Mouse (Mus musculus) ES-Bruce4 (cell line): ENCODE data around the gene Rab40c. TPM values are rescaled to one million over a fixed set of nuclear protein-coding genes. Genes with fewer than 3 reads are reported as not detected.
A peak's percentile ranks its signal among the peaks of the same experiment; 100 is the strongest.

Source experiments
- H3K27ac ChIP-seq: 2 replicates; pipeline ENCODE4 v1.5.1; 2012; ENCODE audit warnings: low read length, inconsistent platforms; ENCODE audit not compliant: insufficient read depth
- H3K27me3 ChIP-seq: 2 replicates; pipeline ENCODE4 v1.6.1; 2012; ENCODE audit warnings: mild to moderate bottlenecking, low read length, inconsistent platforms; ENCODE audit not compliant: control insufficient read depth, poor library complexity, insufficient read depth, severe bottlenecking
- H3K36me3 ChIP-seq: 2 replicates; pipeline ENCODE4 v1.6.1; 2012; ENCODE audit warnings: inconsistent platforms, mild to moderate bottlenecking, low read length, moderate library complexity; ENCODE audit not compliant: control insufficient read depth, poor library complexity, insufficient read depth, severe bottlenecking
- H3K4me1 ChIP-seq: one replicate; pipeline ENCODE4 v1.8.1; 2011; ENCODE audit warnings: low read length; ENCODE audit not compliant: control insufficient read depth, insufficient read depth
- H3K4me3 ChIP-seq: 2 replicates; pipeline ENCODE4 v1.5.1; 2011; ENCODE audit warnings: low read depth, mild to moderate bottlenecking, low read length
- H3K9ac ChIP-seq: 2 replicates; pipeline ENCODE4 v1.6.1; 2012; ENCODE audit warnings: low read depth, mild to moderate bottlenecking, inconsistent platforms; ENCODE audit not compliant: poor library complexity, severe bottlenecking
- H3K9me3 ChIP-seq: replicated peaks from 2 replicates; pipeline ENCODE4 v1.6.1; 2012; ENCODE audit warnings: mild to moderate bottlenecking, low read length, inconsistent platforms; ENCODE audit not compliant: control insufficient read depth, poor library complexity, insufficient read depth, severe bottlenecking
- CTCF ChIP-seq: IDR thresholded peaks from one replicate; pipeline ENCODE4 v1.8.1; 2011; ENCODE audit warnings: low read depth, low read length
- EP300 ChIP-seq: IDR thresholded peaks from 2 replicates; pipeline ENCODE4 v1.6.1; 2011; ENCODE audit warnings: low read depth, low read length; ENCODE audit not compliant: insufficient read depth
- POLR2A ChIP-seq: IDR thresholded peaks from one replicate; pipeline ENCODE4 v1.8.1; 2011; ENCODE audit warnings: low read length; ENCODE audit not compliant: insufficient read depth
- polyA plus RNA-seq: library from polyadenylated mRNA; stranded (reverse); fragments of >200 nt; gene quantifications from 2 replicates; pipeline ENCODE4 v1.2.4, GENCODE M21; 2011; ENCODE audit warnings: low read depth; ENCODE audit not compliant: missing spikeins, insufficient read depth, insufficient read length

The Rab40c gene
- polyA plus RNA-seq, 1 experiment: 22.7 TPM

DNA sequence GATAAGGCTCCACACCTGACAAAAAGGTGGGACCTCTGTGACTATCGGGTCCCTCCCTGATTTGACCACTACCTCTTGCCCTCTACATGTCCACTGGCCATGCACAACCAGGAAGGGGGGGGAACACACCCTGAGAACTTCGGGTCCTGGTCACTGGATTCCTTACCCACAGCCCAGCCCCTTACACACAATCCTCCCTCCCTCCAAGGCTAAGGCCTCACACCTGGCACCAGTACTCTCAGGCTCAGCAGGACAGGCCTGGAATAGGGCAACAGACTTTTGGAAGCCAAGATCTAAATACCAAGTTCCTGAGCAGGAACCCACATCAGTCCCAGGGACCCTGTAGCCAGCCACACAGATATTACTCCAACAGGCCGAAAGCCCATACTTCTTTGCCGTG is 80.6 kb downstream of the Rab40c start:
- Histone ChIP-seq H3K9ac (no peak overlapping the region), H3K27me3 (no peaks in the 10 kb centered on the region), H3K36me3 (peaks cover 20% of the 10 kb centered on the region), H3K4me3 (no peak overlapping the region), H3K9me3 (no peaks in the 10 kb centered on the region), H3K27ac (no peak overlapping the region), H3K4me1 (peaks cover 4% of the 10 kb centered on the region)
- no peak for TF ChIP-seq EP300
- no peak for TF ChIP-seq CTCF
- no peak for TF ChIP-seq POLR2A

DNA sequence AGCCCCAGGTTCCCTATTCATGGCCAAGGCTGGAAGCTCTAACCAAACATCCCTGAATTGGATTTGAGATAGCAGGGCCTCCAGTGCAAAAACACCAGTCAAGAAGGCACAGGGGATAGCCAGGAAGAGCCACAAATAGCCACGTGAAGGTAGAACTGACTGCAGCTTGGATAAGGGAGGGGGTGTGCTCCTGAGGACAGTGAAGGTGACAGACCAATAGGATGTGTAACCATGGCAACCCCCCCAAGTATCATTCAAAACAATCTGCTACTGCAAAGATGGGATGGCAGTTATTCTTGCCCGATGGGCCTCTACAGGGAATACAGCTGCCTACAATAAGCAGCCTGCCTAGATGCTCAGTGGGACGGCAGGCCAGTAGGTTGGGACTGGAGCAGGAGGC is 82.0 kb downstream of the Rab40c start:
- no peak overlapping the region for H3K4me3 ChIP-seq
- H3K36me3 ChIP-seq: peaks cover 20% of the 10 kb centered on the region
- no peak overlapping the region for H3K9ac ChIP-seq
- TF ChIP-seq POLR2A: no peak
- no peak for TF ChIP-seq EP300
- TF ChIP-seq CTCF: no peak
- no peaks in the 10 kb centered on the region for H3K27me3 ChIP-seq
- peaks cover 4% of the 10 kb centered on the region for H3K4me1 ChIP-seq
- H3K9me3 ChIP-seq: no peaks in the 10 kb centered on the region
- H3K27ac ChIP-seq: no peak overlapping the region

DNA sequence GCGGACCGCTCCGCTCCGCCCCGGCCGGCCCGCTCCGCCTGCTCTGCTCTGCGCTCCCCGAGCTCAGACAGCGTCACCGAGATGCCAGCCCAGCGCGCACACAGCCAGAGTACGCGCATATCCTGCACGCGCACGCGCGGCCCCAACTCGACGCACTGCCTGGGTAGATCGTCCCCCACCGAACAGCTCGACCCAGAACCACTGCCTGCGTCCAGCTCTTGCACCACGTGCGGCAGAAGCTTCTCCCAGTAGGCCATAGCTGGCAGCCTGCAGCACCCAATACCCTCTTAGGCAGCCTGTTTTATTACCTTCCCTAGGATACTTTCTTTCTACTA is 82.5 kb downstream of the Rab40c start, which contains the start of gene Rhbdl1:
Gene Rhbdl1, minus strand, starts transcription at position 220 of the 335 bp plus-strand sequence.
- TF ChIP-seq POLR2A (no peak), CTCF (no peak), EP300 (no peak)
- no peaks in the 10 kb centered on the region for H3K9me3 ChIP-seq
- no peaks in the 10 kb centered on the region for H3K27me3 ChIP-seq
- H3K9ac ChIP-seq: peak within 1 kb of the TSS; percentile 23; the same call in 1 of the 2 replicates
- peaks cover 4% of the 10 kb centered on the region for H3K4me1 ChIP-seq
- peaks cover 20% of the 10 kb centered on the region for H3K36me3 ChIP-seq
- no peak within 1 kb of the TSS for H3K27ac ChIP-seq
- H3K4me3 ChIP-seq: peak within 1 kb of the TSS; percentile 21

DNA sequence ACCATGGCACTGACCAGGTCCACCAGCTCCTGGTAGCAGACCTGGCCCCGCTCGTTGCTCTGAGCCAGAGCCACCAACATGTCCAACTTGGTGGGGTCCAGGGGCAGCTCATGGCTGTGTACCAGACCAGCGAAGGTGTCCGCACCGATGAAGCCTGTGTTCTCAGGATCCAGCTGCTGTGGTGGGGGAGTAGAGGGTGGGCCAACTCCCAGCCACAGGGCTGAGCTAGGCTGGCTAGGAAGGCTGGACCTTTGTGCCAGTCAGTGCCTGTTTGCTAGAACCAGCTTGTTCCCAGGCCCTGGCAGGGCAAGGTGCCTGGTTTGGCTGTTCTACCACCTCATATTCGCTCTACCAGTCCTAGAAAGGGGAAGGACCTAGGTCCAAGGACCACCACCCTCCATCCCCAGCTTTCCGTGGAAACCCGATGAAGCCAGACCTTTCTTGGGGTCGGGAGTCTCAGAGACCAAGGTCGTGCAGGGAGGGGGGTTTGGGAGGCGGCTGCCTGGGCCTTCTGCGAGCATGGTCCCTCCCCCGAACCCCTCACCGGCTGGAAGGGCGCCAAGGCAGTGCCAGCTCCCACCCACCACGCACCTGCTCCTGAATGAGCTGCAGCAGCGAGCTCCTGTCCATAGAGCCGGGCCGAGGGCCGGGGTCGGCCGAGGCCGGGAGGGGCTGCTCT is 83.0 kb downstream of the Rab40c start:
- H3K9ac ChIP-seq: peak overlapping the region; percentile 23; the same call in 1 of the 2 replicates
- H3K4me1 ChIP-seq: peaks cover 4% of the 10 kb centered on the region
- H3K4me3 ChIP-seq: peak overlapping the region; percentile 21
- no peaks in the 10 kb centered on the region for H3K9me3 ChIP-seq
- no peaks in the 10 kb centered on the region for H3K27me3 ChIP-seq
- TF ChIP-seq POLR2A: no peak
- TF ChIP-seq EP300: no peak
- no peak for TF ChIP-seq CTCF
- no peak overlapping the region for H3K27ac ChIP-seq
- peaks cover 17% of the 10 kb centered on the region for H3K36me3 ChIP-seq

DNA sequence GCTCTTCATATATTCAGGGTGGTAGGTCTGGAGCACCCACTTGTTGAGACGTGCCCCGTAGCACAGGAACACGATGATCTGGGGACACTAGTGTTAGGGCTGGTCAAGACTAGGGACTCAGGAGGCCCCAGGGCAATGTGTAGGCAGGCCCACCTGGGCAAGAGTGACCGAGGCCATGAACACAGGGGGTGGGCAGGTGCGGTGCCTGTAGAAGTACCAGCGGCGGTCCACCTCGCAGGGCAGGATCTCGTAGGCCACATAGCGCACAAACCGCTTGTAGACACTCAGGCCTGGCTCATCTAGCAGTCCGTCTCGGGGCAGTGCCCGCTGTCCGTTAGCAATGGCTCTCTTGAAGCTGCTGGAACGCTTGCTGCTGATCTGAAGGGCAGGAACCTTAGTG is 83.7 kb downstream of the Rab40c start:
- Histone ChIP-seq H3K27me3 (no peaks in the 10 kb centered on the region), H3K36me3 (peaks cover 17% of the 10 kb centered on the region), H3K4me3 (no peak overlapping the region), H3K27ac (no peak overlapping the region), H3K9ac (no peak overlapping the region), H3K4me1 (peaks cover 4% of the 10 kb centered on the region), H3K9me3 (no peaks in the 10 kb centered on the region)
- TF ChIP-seq EP300 (no peak), POLR2A (no peak), CTCF (no peak)

DNA sequence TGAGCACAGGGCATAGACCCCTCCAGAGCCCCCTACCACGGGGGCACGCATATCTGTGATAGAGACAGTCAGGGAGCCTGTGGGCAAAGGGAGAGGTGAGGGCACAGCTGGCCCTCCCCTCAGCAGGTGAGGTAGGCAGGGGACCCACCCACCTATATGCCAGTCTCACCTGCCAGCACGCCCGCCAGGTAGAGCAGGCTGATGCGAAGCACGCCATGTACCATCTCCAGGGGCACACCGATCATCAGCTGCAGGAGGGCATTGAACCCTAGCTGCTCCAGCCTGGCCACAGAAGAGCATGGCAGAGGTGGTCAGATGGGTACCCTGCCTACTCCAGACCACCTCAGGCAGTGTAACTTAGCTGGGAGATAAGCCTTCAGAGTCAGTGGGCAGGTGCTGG is 84.2 kb downstream of the Rab40c start:
- Histone ChIP-seq H3K27ac (no peak overlapping the region), H3K9me3 (no peaks in the 10 kb centered on the region), H3K36me3 (peaks cover 17% of the 10 kb centered on the region), H3K4me1 (peaks cover 4% of the 10 kb centered on the region), H3K9ac (no peak overlapping the region), H3K27me3 (no peaks in the 10 kb centered on the region), H3K4me3 (no peak overlapping the region)
- TF ChIP-seq CTCF (no peak), POLR2A (no peak), EP300 (no peak)
